Mouse (Mus musculus) neutrophil, adult 65 days (primary cell): ENCODE measurements around the gene Gck. TPM values are rescaled to one million over a fixed set of nuclear protein-coding genes. Genes with fewer than 3 reads are reported as not detected.

ENCODE experiments used
- total RNA-seq: library from RNA; stranded (reverse); gene quantifications from 2 replicates; pipeline ENCODE4 v1.2.4, GENCODE M21; 2023

Gene Gck
- total RNA-seq: not detected in 2 replicates

GRCm38 (mm10) chr11:5949586-5950352 is at the start of gene Gck:
Gene Gck (minus strand): TSS chr11:5950081.

DNA sequence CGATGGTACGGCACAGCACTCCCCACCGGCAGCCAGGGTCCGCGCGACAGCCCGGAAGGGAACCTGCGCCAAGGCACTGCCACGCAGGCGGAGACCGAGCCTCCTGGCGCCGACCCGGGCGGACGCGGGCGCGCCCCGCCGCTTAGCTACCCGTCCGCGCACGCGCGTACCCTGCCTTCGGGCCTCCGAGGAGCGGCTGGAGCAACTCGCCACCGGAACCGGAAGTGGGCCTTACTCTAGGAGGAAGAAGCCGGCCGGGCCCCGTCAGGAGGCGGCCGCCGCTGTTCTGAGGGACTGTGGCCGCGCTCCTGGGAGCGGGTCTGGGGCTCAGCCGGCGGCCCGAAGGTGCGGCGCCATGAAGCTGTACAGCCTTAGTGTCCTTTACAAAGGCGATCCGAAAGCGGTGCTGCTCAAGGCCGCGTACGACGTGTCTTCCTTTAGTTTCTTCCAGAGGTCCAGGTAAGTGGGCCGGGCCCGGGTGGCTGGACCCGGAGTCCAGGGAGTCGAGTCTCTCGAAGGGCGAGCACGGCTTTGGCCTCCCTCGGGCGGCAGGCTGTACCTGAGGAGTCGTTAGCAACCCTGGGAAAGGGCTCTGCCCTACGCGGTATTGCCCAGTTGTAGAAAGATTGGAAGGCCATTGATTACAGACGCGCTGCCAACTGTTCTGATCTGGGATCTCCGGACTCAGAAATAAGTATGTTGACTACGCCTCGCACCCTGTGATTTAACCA is 5.8 kb upstream of the Gck start, which contains the start of gene Ykt6:
Gene Ykt6, plus strand, starts transcription at position 148 of the 731 bp plus-strand sequence.

GRCm38 (mm10) chr11:5898531-5898930 is 51.4 kb downstream of the Gck start, which contains the start of gene Myl7:
Gene Myl7 (minus strand): TSS chr11:5898782.

DNA sequence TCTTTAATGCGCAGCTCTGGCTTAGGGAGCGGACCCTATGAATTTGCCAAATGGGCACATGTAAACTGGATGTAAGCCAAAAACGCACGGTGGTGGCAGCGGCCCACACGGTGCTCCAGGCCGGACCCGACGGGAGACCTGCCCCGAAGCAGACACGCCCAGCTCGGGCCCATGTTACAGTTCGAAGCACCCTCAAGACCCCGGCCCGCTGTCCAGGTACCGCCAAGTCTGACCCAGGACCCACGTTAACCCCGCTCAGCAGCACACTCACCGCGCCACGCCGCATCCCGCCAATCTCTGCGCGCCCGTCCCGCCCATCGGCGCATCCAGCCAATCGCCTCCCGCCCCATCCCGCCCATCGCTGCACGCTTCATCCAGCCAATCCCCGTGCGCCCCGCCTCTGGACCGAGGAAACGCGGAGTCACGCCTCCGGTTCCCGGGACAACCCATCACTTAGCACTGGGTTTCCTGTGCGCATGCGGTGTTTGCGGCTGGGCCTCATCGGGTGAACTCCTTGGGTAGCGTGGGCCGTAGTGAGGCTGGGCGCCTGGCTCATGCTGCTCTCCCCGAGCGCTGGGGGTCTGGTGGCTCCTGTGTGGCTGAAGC is 71.9 kb downstream of the Gck start, which contains the start of gene Pold2:
Gene Pold2, minus strand, starts transcription at position 372 of the 606 bp plus-strand sequence.

DNA sequence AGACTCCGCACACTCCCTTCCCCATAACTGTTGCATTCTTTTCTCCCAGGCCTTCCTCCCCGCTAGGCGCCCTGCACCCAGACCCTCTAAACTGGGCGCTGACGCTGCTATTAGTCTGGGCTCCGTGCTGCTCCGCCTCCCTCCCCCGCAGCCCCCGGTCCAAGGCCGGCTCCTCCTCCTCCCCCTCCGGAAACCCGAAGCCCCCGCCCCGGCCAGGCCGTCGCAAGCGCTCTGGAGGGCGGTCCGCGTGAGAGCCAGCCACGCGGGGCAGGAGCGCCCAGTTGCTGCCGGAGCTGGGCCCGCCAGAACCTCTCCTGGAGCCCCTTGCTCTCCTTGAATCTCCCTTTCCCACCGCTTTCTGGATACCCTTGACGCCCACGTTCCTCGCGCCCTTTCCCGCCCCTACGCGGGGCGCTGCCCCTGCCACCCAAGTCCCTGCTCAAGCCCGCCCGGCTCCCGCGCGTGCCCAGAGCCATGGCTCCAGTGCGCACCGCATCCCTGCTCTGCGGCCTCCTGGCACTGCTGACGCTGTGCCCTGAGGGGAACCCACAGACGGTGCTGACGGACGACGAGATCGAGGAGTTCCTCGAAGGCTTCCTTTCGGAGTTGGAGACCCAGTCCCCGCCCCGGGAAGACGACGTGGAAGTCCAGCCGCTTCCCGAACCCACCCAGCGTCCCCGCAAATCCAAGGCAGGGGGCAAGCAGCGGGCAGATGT is 88.0 kb downstream of the Gck start, which contains the start of gene Aebp1:
Gene Aebp1, plus strand, starts transcription at position 270 of the 716 bp plus-strand sequence.

Other genes with a start within 250 kb of the Gck start
- 26.0 and 28.4 TPM in 2 replicates for gene Mrps24, start 234.4 kb downstream of the Gck start, total RNA-seq
- 11.9 and 16.0 TPM in 2 replicates for gene Urgcp, start 187.7 kb downstream of the Gck start, total RNA-seq
- gene Dbnl, start 161.6 kb downstream of the Gck start, total RNA-seq: 162 TPM in 2 replicates
- not detected in 2 replicates for gene Pgam2, start 146.3 kb downstream of the Gck start, total RNA-seq
- 27.7 and 31.5 TPM in 2 replicates for gene Polm, start 112.1 kb downstream of the Gck start, total RNA-seq
- not detected in 2 replicates for gene Aebp1, start 88.1 kb downstream of the Gck start, total RNA-seq
- 17.2 and 22.8 TPM in 2 replicates for gene Pold2, start 71.8 kb downstream of the Gck start, total RNA-seq
- gene Myl7, start 51.3 kb downstream of the Gck start, total RNA-seq: not detected in 2 replicates
- gene Ykt6, start 5.6 kb upstream of the Gck start, total RNA-seq: 83.8 and 99.8 TPM in 2 replicates
- 1.5 TPM in 2 replicates for gene Camk2b, start 116.3 kb upstream of the Gck start, total RNA-seq
- gene A730071L15Rik, start 249.9 kb upstream of the Gck start, total RNA-seq: 0.25 and 0.28 TPM in 2 replicates